Mouse (Mus musculus): ENCODE measurements at regions not wholly inside any gene's neighbourhood (a gene's known extent, or its start where the extent isn't known, plus 50 kb on each side); places are given as distances from the start of the nearest gene placed in this dataset.
A peak's percentile ranks its signal among the peaks of the same experiment; 100 is the strongest.

GRCm38 (mm10) chr14:76819690-76820089, 216.9 kb upstream of the Ccdc122 start:
- no peaks in the 10 kb centered on the region for H3K9me3 ChIP-seq (ENCODE audit: control insufficient read depth, low read length)
- DNase-seq (ENCODE audit: low spot score) (no peak), ATAC-seq (ENCODE audit: low FRiP score) (no peak)
- H3K9ac ChIP-seq (ENCODE audit: low read depth, low read length), result no peak overlapping the region
- H3K4me2 ChIP-seq (replicated peaks; ENCODE audit: low read depth, low read length), result no peak overlapping the region
- H3K27ac ChIP-seq (ENCODE audit: low read depth, low read length), result no peak overlapping the region
- H3K36me3 ChIP-seq (ENCODE audit: control insufficient read depth, insufficient read depth, low read length), result no peaks in the 10 kb centered on the region
- H3K4me3 ChIP-seq (ENCODE audit: low read depth, low read length), result no peak overlapping the region
- WGBS, result 40% methylated on average over 8 of the region's 8 CpGs
- H3K4me1 ChIP-seq (replicated peaks; ENCODE audit: control insufficient read depth, insufficient read depth, low read length), result no peaks in the 10 kb centered on the region
- H3K27me3 ChIP-seq (ENCODE audit: control insufficient read depth, insufficient read depth, low read length), result no peaks in the 10 kb centered on the region

- DNase-seq (ENCODE audit: low spot score) (no peak), ATAC-seq (ENCODE audit: low FRiP score) (no peak)
- Histone ChIP-seq H3K27ac (ENCODE audit: low read depth, low read length) (no peak overlapping the region), H3K4me1 (replicated peaks; ENCODE audit: control insufficient read depth, insufficient read depth, low read length) (no peaks in the 10 kb centered on the region), H3K9ac (ENCODE audit: low read depth, low read length) (no peak overlapping the region), H3K27me3 (ENCODE audit: control insufficient read depth, insufficient read depth, low read length) (no peaks in the 10 kb centered on the region), H3K9me3 (ENCODE audit: control insufficient read depth, low read length) (no peaks in the 10 kb centered on the region), H3K4me2 (replicated peaks; ENCODE audit: low read depth, low read length) (no peak overlapping the region), H3K4me3 (ENCODE audit: low read depth, low read length) (no peak overlapping the region), H3K36me3 (ENCODE audit: control insufficient read depth, insufficient read depth, low read length) (no peaks in the 10 kb centered on the region)
- WGBS, result 55% methylated on average over 10 of the region's 10 CpGs
These were observed 218.1 kb upstream of the Ccdc122 start for GRCm38 (mm10) chr14:76818256-76819010.

- no peak overlapping the region for H3K27ac ChIP-seq (ENCODE audit: low read depth, low read length)
- no peaks in the 10 kb centered on the region for H3K9me3 ChIP-seq (ENCODE audit: control insufficient read depth, low read length)
- no peak overlapping the region for H3K4me3 ChIP-seq (ENCODE audit: low read depth, low read length)
- DNase-seq (ENCODE audit: low spot score), result no peak
- ATAC-seq (ENCODE audit: low FRiP score), result no peak
- no peaks in the 10 kb centered on the region for H3K27me3 ChIP-seq (ENCODE audit: control insufficient read depth, insufficient read depth, low read length)
- H3K4me2 ChIP-seq (replicated peaks; ENCODE audit: low read depth, low read length), result no peak overlapping the region
- no peaks in the 10 kb centered on the region for H3K36me3 ChIP-seq (ENCODE audit: control insufficient read depth, insufficient read depth, low read length)
- WGBS, result 72% methylated on average over 5 of the region's 5 CpGs
- H3K9ac ChIP-seq (ENCODE audit: low read depth, low read length), result no peak overlapping the region
- no peaks in the 10 kb centered on the region for H3K4me1 ChIP-seq (replicated peaks; ENCODE audit: control insufficient read depth, insufficient read depth, low read length)
These were observed 219.3 kb upstream of the Ccdc122 start for GRCm38 (mm10) chr14:76817189-76817772.

- 91% methylated on average over 2 of the region's 2 CpGs for WGBS
- Histone ChIP-seq H3K27me3 (ENCODE audit: control insufficient read depth, insufficient read depth, low read length) (no peaks in the 10 kb centered on the region), H3K36me3 (ENCODE audit: control insufficient read depth, insufficient read depth, low read length) (no peaks in the 10 kb centered on the region), H3K9ac (ENCODE audit: low read depth, low read length) (no peak overlapping the region), H3K4me2 (replicated peaks; ENCODE audit: low read depth, low read length) (no peak overlapping the region), H3K4me1 (replicated peaks; ENCODE audit: control insufficient read depth, insufficient read depth, low read length) (no peaks in the 10 kb centered on the region), H3K27ac (ENCODE audit: low read depth, low read length) (no peak overlapping the region), H3K4me3 (ENCODE audit: low read depth, low read length) (no peak overlapping the region), H3K9me3 (ENCODE audit: control insufficient read depth, low read length) (no peaks in the 10 kb centered on the region)
- no peak for DNase-seq (ENCODE audit: low spot score)
- ATAC-seq (ENCODE audit: low FRiP score), result no peak
These were observed 219.9 kb upstream of the Ccdc122 start for GRCm38 (mm10) chr14:76816666-76817065.

GRCm38 (mm10) chr14:76812155-76812875, 224.3 kb upstream of the Ccdc122 start:
- Histone ChIP-seq H3K9ac (ENCODE audit: low read depth, low read length) (no peak overlapping the region), H3K9me3 (ENCODE audit: control insufficient read depth, low read length) (no peaks in the 10 kb centered on the region), H3K4me2 (replicated peaks; ENCODE audit: low read depth, low read length) (no peak overlapping the region), H3K36me3 (ENCODE audit: control insufficient read depth, insufficient read depth, low read length) (no peaks in the 10 kb centered on the region), H3K27ac (ENCODE audit: low read depth, low read length) (no peak overlapping the region), H3K4me1 (replicated peaks; ENCODE audit: control insufficient read depth, insufficient read depth, low read length) (no peaks in the 10 kb centered on the region), H3K27me3 (ENCODE audit: control insufficient read depth, insufficient read depth, low read length) (no peaks in the 10 kb centered on the region), H3K4me3 (ENCODE audit: low read depth, low read length) (no peak overlapping the region)
- DNase-seq (ENCODE audit: low spot score) (no peak), ATAC-seq (ENCODE audit: low FRiP score) (no peak)
- whole genome bisulfite sequencing, result 72% methylated on average over 14 of the region's 14 CpGs

GRCm38 (mm10) chr14:76810697-76811589, 225.6 kb upstream of the Ccdc122 start:
- H3K27ac ChIP-seq (ENCODE audit: low read depth, low read length), result no peak overlapping the region
- no peak overlapping the region for H3K4me2 ChIP-seq (replicated peaks; ENCODE audit: low read depth, low read length)
- H3K27me3 ChIP-seq (ENCODE audit: control insufficient read depth, insufficient read depth, low read length), result no peaks in the 10 kb centered on the region
- H3K9me3 ChIP-seq (ENCODE audit: control insufficient read depth, low read length), result no peaks in the 10 kb centered on the region
- DNase-seq (ENCODE audit: low spot score), result peak; percentile 29
- no peak overlapping the region for H3K4me3 ChIP-seq (ENCODE audit: low read depth, low read length)
- no peaks in the 10 kb centered on the region for H3K4me1 ChIP-seq (replicated peaks; ENCODE audit: control insufficient read depth, insufficient read depth, low read length)
- 37% methylated on average over 20 of the region's 21 CpGs for WGBS
- no peak for ATAC-seq (ENCODE audit: low FRiP score)
- no peaks in the 10 kb centered on the region for H3K36me3 ChIP-seq (ENCODE audit: control insufficient read depth, insufficient read depth, low read length)
- no peak overlapping the region for H3K9ac ChIP-seq (ENCODE audit: low read depth, low read length)

- no peak overlapping the region for H3K9ac ChIP-seq (ENCODE audit: low read depth, low read length)
- WGBS, result 89% methylated on average over 3 of the region's 3 CpGs
- H3K36me3 ChIP-seq (ENCODE audit: control insufficient read depth, insufficient read depth, low read length), result no peaks in the 10 kb centered on the region
- DNase-seq (ENCODE audit: low spot score), result no peak
- no peak overlapping the region for H3K4me3 ChIP-seq (ENCODE audit: low read depth, low read length)
- H3K9me3 ChIP-seq (ENCODE audit: control insufficient read depth, low read length), result no peaks in the 10 kb centered on the region
- no peak for ATAC-seq (ENCODE audit: low FRiP score)
- H3K27ac ChIP-seq (ENCODE audit: low read depth, low read length), result no peak overlapping the region
- H3K27me3 ChIP-seq (ENCODE audit: control insufficient read depth, insufficient read depth, low read length), result no peaks in the 10 kb centered on the region
- H3K4me1 ChIP-seq (replicated peaks; ENCODE audit: control insufficient read depth, insufficient read depth, low read length), result no peaks in the 10 kb centered on the region
- no peak overlapping the region for H3K4me2 ChIP-seq (replicated peaks; ENCODE audit: low read depth, low read length)
These were observed 226.5 kb upstream of the Ccdc122 start for GRCm38 (mm10) chr14:76810041-76810440.

- no peak for ATAC-seq (ENCODE audit: low FRiP score)
- H3K4me1 ChIP-seq (replicated peaks; ENCODE audit: control insufficient read depth, insufficient read depth, low read length), result no peaks in the 10 kb centered on the region
- H3K36me3 ChIP-seq (ENCODE audit: control insufficient read depth, insufficient read depth, low read length), result no peaks in the 10 kb centered on the region
- no peak overlapping the region for H3K9ac ChIP-seq (ENCODE audit: low read depth, low read length)
- 94% methylated on average over 7 of the region's 7 CpGs for whole genome bisulfite sequencing
- DNase-seq (ENCODE audit: low spot score), result no peak
- no peak overlapping the region for H3K4me3 ChIP-seq (ENCODE audit: low read depth, low read length)
- no peak overlapping the region for H3K27ac ChIP-seq (ENCODE audit: low read depth, low read length)
- no peak overlapping the region for H3K4me2 ChIP-seq (replicated peaks; ENCODE audit: low read depth, low read length)
- no peaks in the 10 kb centered on the region for H3K27me3 ChIP-seq (ENCODE audit: control insufficient read depth, insufficient read depth, low read length)
- H3K9me3 ChIP-seq (ENCODE audit: control insufficient read depth, low read length), result no peaks in the 10 kb centered on the region
These were observed 227.2 kb upstream of the Ccdc122 start for GRCm38 (mm10) chr14:76809411-76809810.
